Mouse (Mus musculus) stomach, embryonic 16.5 days (tissue): ENCODE data around the gene Megf11. TPM values are rescaled to one million over a fixed set of nuclear protein-coding genes. Genes with fewer than 3 reads are reported as not detected.
A peak's percentile ranks its signal among the peaks of the same experiment; 100 is the strongest.

ENCODE experiments used
- ATAC-seq: fragments of 200-750 bp; cut with Nextera tagmentation; 2 replicates; pipeline ENCODE4 v1.8.0; 2017; ENCODE audit warnings: moderate number of reproducible peaks, moderate TSS enrichment; ENCODE audit not compliant: insufficient read depth, low FRiP score
- H3K27ac ChIP-seq: fragments of 300-500 bp; sonication (generic); 2 replicates; pipeline ENCODE4 v1.5.1; 2014; ENCODE audit warnings: low read length
- H3K27me3 ChIP-seq: fragments of 300-500 bp; sonication (generic); 2 replicates; pipeline ENCODE4 v1.6.1; 2014; ENCODE audit warnings: low read length, control low read depth, mixed read lengths; ENCODE audit not compliant: control insufficient read depth, insufficient read depth
- H3K36me3 ChIP-seq: fragments of 300-500 bp; sonication (generic); 2 replicates; pipeline ENCODE4 v1.6.1; 2014; ENCODE audit warnings: low read length; ENCODE audit not compliant: control insufficient read depth, insufficient read depth
- H3K4me1 ChIP-seq: fragments of 300-500 bp; sonication (generic); 2 replicates; pipeline ENCODE4 v1.6.1; 2014; ENCODE audit warnings: low read length, control low read depth, mixed read lengths; ENCODE audit not compliant: control insufficient read depth, insufficient read depth
- H3K4me2 ChIP-seq: fragments of 300-500 bp; sonication (generic); 2 replicates; pipeline ENCODE4 v1.6.1; 2014; ENCODE audit warnings: low read depth, low read length, mixed read lengths
- H3K4me3 ChIP-seq: fragments of 300-500 bp; sonication (generic); replicated peaks from 2 replicates; pipeline ENCODE4 v1.5.1; 2014; ENCODE audit warnings: mild to moderate bottlenecking, low read length
- H3K9ac ChIP-seq: fragments of 300-500 bp; sonication (generic); 2 replicates; pipeline ENCODE4 v1.6.1; 2014; ENCODE audit warnings: low read length
- H3K9me3 ChIP-seq: fragments of 300-500 bp; sonication (generic); replicated peaks from 2 replicates; pipeline ENCODE4 v1.6.1; 2016; ENCODE audit warnings: low read length, control low read depth; ENCODE audit not compliant: control insufficient read depth
- WGBS: fragments of 180-500 bp; shearing (Covaris S2); extraction: QIAGEN DNeasy Blood & Tissue Kit; methylation state at CpG from one replicate; pipeline ENCODE4 v1.1.7; 2014; 5-methylcytosine and 5-hydroxymethylcytosine counted together
- polyA plus RNA-seq: library from polyadenylated mRNA; unstranded; fragments of >200 nt; fragmentation: Nextera tagmentation; extraction: Ambion mirVana; gene quantifications from 2 replicates; pipeline ENCODE4 v1.2.1, GENCODE M21; 2015

Megf11 gene
- polyA plus RNA-seq, result 1.2 TPM in 2 replicates

DNA sequence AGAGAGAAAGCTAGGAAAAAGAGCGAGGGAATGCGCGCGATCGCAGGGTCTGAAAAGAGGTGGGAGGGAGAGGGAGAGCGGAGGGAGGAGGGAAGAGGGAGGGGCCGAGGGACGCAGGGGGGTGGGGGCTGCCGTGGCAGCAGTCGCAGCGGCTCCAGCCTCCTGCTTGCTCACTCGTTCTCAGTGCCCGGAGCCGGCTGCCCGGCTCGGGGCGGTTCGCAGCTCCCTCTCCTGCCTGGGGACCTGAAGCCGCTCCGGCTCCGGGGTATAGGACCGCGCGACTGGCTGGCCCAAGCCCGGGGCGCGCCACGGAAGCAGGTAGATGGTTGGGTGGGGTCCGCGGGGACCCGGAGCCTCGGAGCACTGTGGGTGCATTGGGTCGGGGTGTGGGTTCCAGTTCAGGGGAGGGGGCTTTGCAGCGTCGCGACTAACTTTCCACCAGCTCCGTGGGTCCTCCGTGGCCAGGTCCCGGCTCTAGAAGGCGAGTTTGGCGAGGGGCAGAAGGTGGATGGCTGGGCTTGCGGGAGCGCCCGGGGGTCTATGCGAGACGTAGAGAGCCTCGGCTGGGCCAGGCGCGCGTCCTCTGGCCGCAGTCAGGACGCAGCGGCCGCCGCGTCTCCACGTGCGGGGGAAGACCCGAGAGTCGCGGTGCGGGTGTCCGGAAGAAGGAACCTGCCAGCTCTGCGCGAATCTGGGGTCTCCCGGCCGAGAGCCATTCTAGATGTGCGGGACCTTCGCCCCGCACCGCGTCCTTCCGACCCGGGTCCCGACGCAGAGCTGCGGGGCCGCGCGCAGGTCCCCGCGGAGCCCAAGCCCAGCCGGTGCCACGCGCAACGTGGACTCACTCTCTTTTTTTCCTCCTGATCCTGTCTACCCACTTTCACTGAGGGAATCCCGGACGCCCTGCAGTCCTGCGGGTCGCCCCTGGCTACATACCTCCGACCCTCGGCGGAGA, at the start of gene Megf11:
Gene Megf11 (plus strand): TSS at position 116 of the 955 bp plus-strand sequence.
- H3K9ac ChIP-seq, result peak within 1 kb of the TSS; percentile 66
- H3K27me3 ChIP-seq, result peaks cover 41% of the 10 kb centered on the region

DNA sequence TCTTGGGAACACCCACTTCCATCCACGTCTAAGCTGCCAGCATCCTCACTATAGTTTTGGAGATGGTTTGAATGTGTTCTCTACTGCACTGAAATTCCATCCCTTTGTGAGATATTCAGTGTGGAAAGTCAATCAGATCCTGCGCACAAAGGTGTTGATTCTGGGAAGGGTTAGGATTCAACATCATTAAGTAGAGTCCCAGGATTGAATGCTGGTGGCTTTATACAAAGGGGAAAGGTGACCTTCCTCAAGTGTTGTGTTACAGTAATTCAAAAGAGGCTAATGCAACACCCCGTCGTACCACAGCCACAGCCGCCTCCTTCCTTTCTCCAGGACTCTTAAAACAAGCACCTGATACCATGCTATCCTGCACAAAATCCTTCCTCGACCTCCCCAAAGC, 49.6 kb upstream of the Megf11 start:
- peaks cover 8% of the 10 kb centered on the region for H3K4me1 ChIP-seq
- no peaks in the 10 kb centered on the region for H3K36me3 ChIP-seq
- H3K27ac ChIP-seq, result no peak overlapping the region
- ATAC-seq, result no peak
- H3K9me3 ChIP-seq, result no peaks in the 10 kb centered on the region
- H3K9ac ChIP-seq, result no peak overlapping the region
- no peak overlapping the region for H3K4me3 ChIP-seq
- 88% methylated on average over 6 of the region's 6 CpGs for WGBS
- H3K4me2 ChIP-seq, result no peak overlapping the region
- H3K27me3 ChIP-seq, result no peaks in the 10 kb centered on the region

More for the DNA sequence above, at the start of gene Megf11:
- H3K27ac ChIP-seq, result no peak within 1 kb of the TSS
- H3K4me2 ChIP-seq, result peak within 1 kb of the TSS; percentile 99
- WGBS, result under 1% methylated on average over 89 of the region's 93 CpGs
- H3K9me3 ChIP-seq, result no peaks in the 10 kb centered on the region
- peak; percentile 47 for ATAC-seq
- peak within 1 kb of the TSS; percentile 58 for H3K4me3 ChIP-seq
- H3K36me3 ChIP-seq, result no peaks in the 10 kb centered on the region
- H3K4me1 ChIP-seq, result peaks cover 9% of the 10 kb centered on the region

DNA sequence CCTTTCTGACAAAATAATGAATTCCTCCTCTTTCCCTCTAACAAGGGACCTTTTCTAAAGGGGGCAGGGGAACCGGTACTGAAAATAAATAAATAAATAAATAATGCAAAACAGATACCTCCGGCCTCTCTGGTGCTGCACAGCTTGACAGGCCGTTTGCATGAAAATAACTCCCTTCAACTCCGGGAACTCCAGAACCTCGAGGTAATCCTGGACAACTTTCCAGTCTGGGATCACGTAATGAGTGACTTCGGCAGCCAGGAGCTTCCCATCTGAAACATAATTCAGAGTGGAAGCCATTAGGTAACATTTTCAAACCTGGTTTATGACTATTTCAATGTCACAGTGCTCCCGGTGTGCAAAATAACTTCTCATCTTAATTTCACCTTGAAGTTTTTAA, 46.1 kb upstream of the Megf11 start:
- no peaks in the 10 kb centered on the region for H3K27me3 ChIP-seq
- WGBS, result 54% methylated on average over 8 of the region's 8 CpGs
- peaks cover 8% of the 10 kb centered on the region for H3K4me1 ChIP-seq
- H3K4me3 ChIP-seq, result peak overlapping the region; percentile 77
- H3K9me3 ChIP-seq, result no peaks in the 10 kb centered on the region
- peak overlapping the region; percentile 100 for H3K9ac ChIP-seq
- ATAC-seq, result no peak
- H3K27ac ChIP-seq, result no peak overlapping the region
- no peaks in the 10 kb centered on the region for H3K36me3 ChIP-seq
- peak overlapping the region; percentile 59 for H3K4me2 ChIP-seq

GRCm38 (mm10) chr9:64340351-64341253, 44.8 kb upstream of the Megf11 start:
- H3K4me1 ChIP-seq, result peaks cover 8% of the 10 kb centered on the region
- under 1% methylated on average over 84 of the region's 85 CpGs for WGBS
- H3K27ac ChIP-seq, result peak overlapping the region; percentile 99
- no peaks in the 10 kb centered on the region for H3K36me3 ChIP-seq
- no peaks in the 10 kb centered on the region for H3K27me3 ChIP-seq
- H3K4me3 ChIP-seq, result peak overlapping the region; percentile 77
- no peaks in the 10 kb centered on the region for H3K9me3 ChIP-seq
- peak overlapping the region; percentile 59 for H3K4me2 ChIP-seq
- peak; percentile 90 for ATAC-seq
- peak overlapping the region; percentile 100 for H3K9ac ChIP-seq

DNA sequence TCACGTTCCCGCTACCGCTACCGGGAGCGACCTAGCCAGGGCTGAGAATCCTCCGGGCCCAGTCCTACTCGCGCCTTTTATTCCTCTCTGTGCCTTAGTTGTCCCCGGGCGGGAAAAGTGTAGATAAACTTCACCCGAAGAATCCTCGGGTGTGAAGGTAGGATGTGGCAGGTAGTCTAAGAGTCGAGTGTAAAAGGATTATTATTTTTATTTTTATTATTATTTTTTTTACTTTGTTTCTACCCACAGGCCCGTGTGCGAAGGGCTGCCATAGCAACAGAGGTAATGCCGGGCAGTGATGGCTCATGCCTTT, 44.2 kb upstream of the Megf11 start, which contains the start of gene Dis3l:
Gene Dis3l (minus strand): TSS at position 35 of the 313 bp plus-strand sequence.
- ATAC-seq, result no peak; the same call in 1 of the 2 replicates
- H3K4me2 ChIP-seq, result peak within 1 kb of the TSS; percentile 59
- 7% methylated on average over 16 of the region's 16 CpGs for WGBS

GRCm38 (mm10) chr9:64341671-64342070, 43.8 kb upstream of the Megf11 start:
- no peaks in the 10 kb centered on the region for H3K36me3 ChIP-seq
- H3K4me3 ChIP-seq, result peak overlapping the region; percentile 77
- peak overlapping the region; percentile 100; the same call in 1 of the 2 replicates for H3K9ac ChIP-seq
- H3K27ac ChIP-seq, result 0 out of 2 replicates have a peak overlapping the region, but pooled peaks have one; percentile 99
- H3K4me2 ChIP-seq, result peak overlapping the region; percentile 59
- ATAC-seq, result no peak
- peaks cover 8% of the 10 kb centered on the region for H3K4me1 ChIP-seq
- WGBS, result 76% methylated on average over 8 of the region's 8 CpGs
- H3K9me3 ChIP-seq, result no peaks in the 10 kb centered on the region
- no peaks in the 10 kb centered on the region for H3K27me3 ChIP-seq

More for the DNA sequence above, 44.2 kb upstream of the Megf11 start, which contains the start of gene Dis3l:
- no peaks in the 10 kb centered on the region for H3K27me3 ChIP-seq
- peak within 1 kb of the TSS; percentile 99 for H3K27ac ChIP-seq
- no peaks in the 10 kb centered on the region for H3K9me3 ChIP-seq
- no peaks in the 10 kb centered on the region for H3K36me3 ChIP-seq
- peak within 1 kb of the TSS; percentile 100 for H3K9ac ChIP-seq
- peaks cover 8% of the 10 kb centered on the region for H3K4me1 ChIP-seq
- H3K4me3 ChIP-seq, result peak within 1 kb of the TSS; percentile 77

- Histone ChIP-seq H3K4me1 (peaks cover 8% of the 10 kb centered on the region), H3K36me3 (no peaks in the 10 kb centered on the region), H3K9me3 (no peaks in the 10 kb centered on the region), H3K4me2 (no peak overlapping the region), H3K27ac (no peak overlapping the region), H3K4me3 (no peak overlapping the region), H3K9ac (no peak overlapping the region), H3K27me3 (no peaks in the 10 kb centered on the region)
- WGBS, result 92% methylated on average over 2 of the region's 2 CpGs
- ATAC-seq, result no peak
Observed at GRCm38 (mm10) chr9:64343656-64344055, 41.8 kb upstream of the Megf11 start.

DNA sequence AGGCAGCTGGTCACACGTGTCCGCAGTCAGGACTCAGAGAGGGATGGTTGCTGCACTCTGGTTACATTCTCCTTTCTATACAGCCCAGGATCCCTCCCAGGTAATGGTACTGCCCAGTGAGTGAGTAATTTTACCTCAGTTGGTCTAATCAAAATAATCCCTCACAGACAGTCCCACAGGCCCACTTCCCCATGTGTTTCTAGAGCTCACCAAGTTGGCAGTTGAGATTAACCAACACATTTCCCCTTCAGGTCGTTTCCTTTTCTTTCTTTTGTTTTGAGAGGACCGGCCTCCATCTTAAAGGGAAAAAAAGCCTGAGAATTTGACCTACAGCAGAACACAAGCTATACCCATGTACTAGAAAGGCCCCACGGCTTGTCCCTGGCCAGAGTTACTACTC, 39.5 kb upstream of the Megf11 start:
- no peak for ATAC-seq
- Histone ChIP-seq H3K4me1 (no peaks in the 10 kb centered on the region), H3K36me3 (no peaks in the 10 kb centered on the region), H3K27ac (no peak overlapping the region), H3K4me3 (no peak overlapping the region), H3K27me3 (no peaks in the 10 kb centered on the region), H3K9me3 (no peaks in the 10 kb centered on the region), H3K4me2 (no peak overlapping the region), H3K9ac (no peak overlapping the region)
- WGBS, result 64% methylated on average over 5 of the region's 5 CpGs
